Comparison of ENCODE assay signal across 28 mouse cellular contexts in genomic region chr17:14551610-14552009, GRCm38 (mm10).
DNase-seq lines count a peak whose midpoint lies in the region; ATAC-seq and TF ChIP-seq lines count a peak whose summit lies in the region.
"Had no signal": no experiment of that assay in that cellular context is flagged by ENCODE, and none has a peak within 500 bp of the region (broad histone marks: within the 10 kb centered on the region; RNA-seq: fewer than 3 reads in every experiment).

No protein-coding gene starts in this region.

- 0 out of 2 replicates have a peak, but pooled peaks cover under 1% of the 10 kb centered on the region for H3K27me3 ChIP-seq in lung, embryonic 14.5 days (ENCODE audit: insufficient read depth, low read length)
- H3K27me3 ChIP-seq in stomach, embryonic 15.5 days (replicated peaks), result no peaks in the 10 kb centered on the region
- H3K27me3 ChIP-seq: CH12.LX; kidney, embryonic 15.5 days; midbrain, embryonic 15.5 days; neural tube, embryonic 12.5 days had no signal

- no peak for TF ChIP-seq POLR2A in embryonic fibroblast, embryonic 13.5 days (IDR thresholded peaks at IDR 0.05; ENCODE audit: low read depth, low read length)

- peak; percentile 17 for DNase-seq in gastrocnemius, postnatal 14 days
- no peak for DNase-seq in gastrocnemius, postnatal 4 days (ENCODE audit: low spot score in 2 of 2)
- DNase-seq in lung, embryonic 14.5 days, result peak; percentile 23
- DNase-seq in lung, postnatal 14 days, result no peak
- no peak for DNase-seq in embryo, embryonic 10.5 days (ENCODE audit: low spot score)
- DNase-seq in adrenal gland, postnatal 36 days, result no peak
- DNase-seq: adrenal gland, postnatal 10 days; cerebellum, adult 8-10 months; cerebellum, postnatal 36 days; heart, postnatal 4 days; kidney, postnatal 4 days; retina, postnatal 1 day; right cerebral cortex, postnatal 25 days; thymus, adult 2 months; thymus, postnatal 4 days had no signal

- TF ChIP-seq CTCF in lung, embryonic 14.5 days (IDR thresholded peaks at IDR 0.05; ENCODE audit: low read depth), result no peak
- no peak for TF ChIP-seq CTCF in embryonic fibroblast, embryonic 13.5 days (IDR thresholded peaks at IDR 0.05; ENCODE audit: borderline replicate concordance, insufficient read depth, low read length)

- intact Hi-C loops in gastrocnemius, postnatal 14 days (cut with DNase I; ENCODE audit: low total_unique reads), result no loop called here

- peaks cover 8% of the 10 kb centered on the region; the same call in 1 of the 2 replicates for H3K4me1 ChIP-seq in lung, embryonic 14.5 days (ENCODE audit: insufficient read depth)
- no peaks in the 10 kb centered on the region for H3K4me1 ChIP-seq in embryonic fibroblast, embryonic 13.5 days (ENCODE audit: control insufficient read depth, insufficient read depth, low read length)
- H3K4me1 ChIP-seq in stomach, embryonic 15.5 days, result no peaks in the 10 kb centered on the region
- H3K4me1 ChIP-seq: forebrain, embryonic 10.5 days; heart, embryonic 10.5 days; midbrain, embryonic 15.5 days; neural tube, embryonic 12.5 days had no signal

- no peak overlapping the region for H3K9ac ChIP-seq in lung, embryonic 14.5 days
- H3K9ac ChIP-seq in stomach, embryonic 15.5 days, result no peak overlapping the region
- H3K9ac ChIP-seq: hindbrain, embryonic 14.5 days; kidney, embryonic 15.5 days; liver, embryonic 14.5 days; midbrain, embryonic 15.5 days; neural tube, embryonic 12.5 days had no signal

- H3K36me3 ChIP-seq in lung, embryonic 14.5 days (ENCODE audit: insufficient read depth), result no peaks in the 10 kb centered on the region
- no peaks in the 10 kb centered on the region for H3K36me3 ChIP-seq in stomach, embryonic 15.5 days
- H3K36me3 ChIP-seq: forebrain, embryonic 10.5 days; G1E; heart, embryonic 10.5 days; kidney, embryonic 15.5 days; midbrain, embryonic 15.5 days; neural tube, embryonic 12.5 days had no signal

- peaks cover 6% of the 10 kb centered on the region; the same call in 1 of the 2 replicates for H3K9me3 ChIP-seq in lung, embryonic 14.5 days (ENCODE audit: low read depth, low read length)
- no peaks in the 10 kb centered on the region for H3K9me3 ChIP-seq in stomach, embryonic 15.5 days
- H3K9me3 ChIP-seq: G1E; heart, embryonic 10.5 days; midbrain, embryonic 15.5 days had no signal

- WGBS in lung, embryonic 14.5 days, result 37% methylated on average over 4 of the region's 4 CpGs
- WGBS in stomach, embryonic 15.5 days, result 34% methylated on average over 4 of the region's 4 CpGs

- H3K27ac ChIP-seq in lung, embryonic 14.5 days (ENCODE audit: low read depth), result peak overlapping the region; percentile 58; the same call in 1 of the 2 replicates
- peak overlapping the region; percentile 41; the same call in 1 of the 2 replicates for H3K27ac ChIP-seq in embryonic fibroblast, embryonic 13.5 days (ENCODE audit: insufficient read depth, low read length)
- peak overlapping the region; percentile 59 for H3K27ac ChIP-seq in stomach, embryonic 15.5 days
- H3K27ac ChIP-seq: forebrain, embryonic 10.5 days; heart, embryonic 10.5 days; hindbrain, embryonic 14.5 days; kidney, embryonic 15.5 days; liver, embryonic 14.5 days; midbrain, embryonic 15.5 days; neural tube, embryonic 12.5 days had no signal

- H3K4me2 ChIP-seq in lung, embryonic 14.5 days, result no peak overlapping the region
- no peak overlapping the region for H3K4me2 ChIP-seq in stomach, embryonic 15.5 days
- H3K4me2 ChIP-seq: hindbrain, embryonic 14.5 days; kidney, embryonic 15.5 days; midbrain, embryonic 15.5 days; neural tube, embryonic 12.5 days had no signal

- no peak overlapping the region for H3K4me3 ChIP-seq in lung, embryonic 14.5 days (ENCODE audit: low read depth, low read length)
- H3K4me3 ChIP-seq in embryonic fibroblast, embryonic 13.5 days (ENCODE audit: insufficient read depth, low read length), result no peak overlapping the region
- H3K4me3 ChIP-seq in stomach, embryonic 15.5 days (replicated peaks), result no peak overlapping the region
- H3K4me3 ChIP-seq: forebrain, embryonic 10.5 days; heart, embryonic 10.5 days; kidney, embryonic 15.5 days; midbrain, embryonic 15.5 days; neural tube, embryonic 12.5 days had no signal

- no peak for ATAC-seq in lung, embryonic 14.5 days (ENCODE audit: insufficient read depth)
- ATAC-seq in stomach, embryonic 15.5 days (ENCODE audit: insufficient read depth, low FRiP score, low read depth), result no peak
- ATAC-seq: inflammation-experienced regulatory T-cells, adult 6 months; lung, postnatal 0 days; midbrain, embryonic 15.5 days had no signal

Comparison
In these comparisons a context has a peak if more than half of its experiments do, and no peak if none do; other contexts are left out.
1. DNase-seq: peak in gastrocnemius, postnatal 14 days (single experiment) and lung, embryonic 14.5 days (single experiment); none in gastrocnemius, postnatal 4 days (0 of 2), lung, postnatal 14 days (single experiment), embryo, embryonic 10.5 days (single experiment) and adrenal gland, postnatal 36 days (0 of 2).
2. Peak in every context shown above with its lines, with median percentiles within 50 percentile points of each other: H3K27ac ChIP-seq.